Mouse (Mus musculus): ENCODE results near the gene Hsd11b2. TPM values are rescaled to one million over a fixed set of nuclear protein-coding genes. Genes with fewer than 3 reads are reported as not detected.

Gene Hsd11b2
- total and polyA plus RNA-seq, 2 experiments from 2014 or later: 0.18 TPM; not detected in 1

DNA sequence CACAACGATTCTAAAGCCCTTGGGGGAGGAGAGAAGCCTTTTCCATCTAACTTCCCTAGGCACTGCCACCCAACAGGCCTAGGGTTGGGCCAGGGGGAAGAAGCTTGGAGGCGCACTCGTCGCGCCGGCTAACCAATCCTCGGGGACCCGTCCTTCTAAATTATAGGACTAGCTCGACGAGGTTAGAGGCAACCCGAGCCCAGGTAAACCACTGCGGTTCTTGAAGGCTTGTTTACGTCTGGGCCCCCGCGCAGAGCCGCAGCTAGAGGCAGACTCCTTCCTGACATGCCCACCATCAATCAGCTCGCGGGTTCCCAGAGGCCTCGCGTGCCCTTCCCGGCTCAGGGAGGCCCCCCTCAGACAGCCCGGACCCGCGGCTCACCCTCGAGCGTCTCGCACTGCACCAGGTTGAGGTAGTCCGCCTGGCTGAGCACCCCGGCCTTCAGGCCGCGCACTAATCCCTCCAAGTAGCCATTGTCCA is 46.9 kb downstream of the Hsd11b2 start:
- peak; percentile 55 for ATAC-seq (ENCODE audit: insufficient read depth, low read depth)
- Histone ChIP-seq H3K4me1 (ENCODE audit: control insufficient read depth, insufficient read depth) (peaks cover 20% of the 10 kb centered on the region), H3K27ac (ENCODE audit: low read depth) (peak overlapping the region; percentile 77), H3K9ac (replicated peaks; ENCODE audit: low read depth, low read length) (peak overlapping the region; percentile 77), H3K36me3 (replicated peaks; ENCODE audit: control insufficient read depth, insufficient read depth, low read length) (no peaks in the 10 kb centered on the region), H3K4me3 (ENCODE audit: low read depth, low read length) (peak overlapping the region; percentile 68), H3K27me3 (ENCODE audit: control insufficient read depth, insufficient read depth, low read length) (no peaks in the 10 kb centered on the region), H3K4me2 (ENCODE audit: low read depth, low read length) (peak overlapping the region; percentile 92), H3K9me3 (replicated peaks; ENCODE audit: control insufficient read depth, low read length) (no peaks in the 10 kb centered on the region)
- TF ChIP-seq CTCF (IDR thresholded peaks at IDR 0.05; ENCODE audit: low read depth) (no peak), EP300 (IDR thresholded peaks at IDR 0.05; ENCODE audit: low read depth) (no peak)
- DNase-seq (ENCODE audit: low spot score): peak; percentile 28
- under 1% methylated on average over 30 of the region's 31 CpGs for WGBS

DNA sequence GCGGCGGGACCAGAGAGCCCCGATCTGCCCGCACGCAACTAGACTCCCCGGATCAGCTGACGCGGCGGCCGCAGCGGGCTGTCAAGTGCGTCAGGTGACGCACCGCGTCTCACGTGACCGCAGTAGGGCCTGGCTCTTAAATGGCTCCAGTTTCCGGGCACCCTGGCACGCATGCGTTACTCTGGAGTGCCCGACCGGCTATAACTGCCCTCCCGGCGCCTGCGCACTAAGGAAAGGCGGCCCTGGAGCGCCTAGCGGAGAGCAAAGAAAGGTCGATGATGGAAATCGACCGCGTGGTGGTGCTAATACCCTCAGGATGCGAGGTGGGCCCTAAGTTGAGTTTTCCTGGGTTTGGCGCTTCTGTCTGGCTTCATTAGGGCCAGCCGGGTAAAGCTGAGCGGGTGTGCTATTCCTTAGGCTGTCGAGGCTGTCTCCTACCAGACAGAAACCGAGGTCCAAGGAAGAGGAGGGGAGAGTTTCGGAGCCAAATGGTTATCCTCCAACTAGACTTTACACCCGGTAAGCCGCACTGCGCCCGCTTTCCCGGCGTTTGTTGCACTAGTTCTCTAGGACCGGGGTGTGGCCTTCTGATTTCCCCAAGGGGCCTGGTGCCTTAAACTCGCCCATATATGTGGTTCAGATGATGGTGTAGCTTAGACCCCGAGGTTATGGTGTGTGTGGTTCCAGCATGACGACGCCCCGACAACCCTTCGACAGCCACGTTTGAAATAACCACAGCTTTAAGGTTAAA is 47.6 kb downstream of the Hsd11b2 start, which contains the start of gene Atp6v0d1:
Gene Atp6v0d1 (minus strand): TSS at position 96 of the 751 bp plus-strand sequence.
- Histone ChIP-seq H3K27ac (ENCODE audit: low read depth) (peak within 1 kb of the TSS; percentile 77), H3K27me3 (ENCODE audit: control insufficient read depth, insufficient read depth, low read length) (no peaks in the 10 kb centered on the region), H3K4me1 (ENCODE audit: control insufficient read depth, insufficient read depth) (peaks cover 20% of the 10 kb centered on the region), H3K4me2 (ENCODE audit: low read depth, low read length) (peak within 1 kb of the TSS; percentile 92), H3K9me3 (replicated peaks; ENCODE audit: control insufficient read depth, low read length) (no peaks in the 10 kb centered on the region), H3K36me3 (replicated peaks; ENCODE audit: control insufficient read depth, insufficient read depth, low read length) (no peaks in the 10 kb centered on the region), H3K4me3 (ENCODE audit: low read depth, low read length) (peak within 1 kb of the TSS; percentile 68), H3K9ac (replicated peaks; ENCODE audit: low read depth, low read length) (peak within 1 kb of the TSS; percentile 77)
- under 1% methylated on average over 53 of the region's 53 CpGs for WGBS
- TF ChIP-seq EP300 (IDR thresholded peaks at IDR 0.05; ENCODE audit: low read depth) (peak; percentile 59), CTCF (IDR thresholded peaks at IDR 0.05; ENCODE audit: low read depth) (peak; percentile 89)
- ATAC-seq (ENCODE audit: insufficient read depth, low read depth) (peak; percentile 98), DNase-seq (ENCODE audit: low spot score) (peak; percentile 99)

DNA sequence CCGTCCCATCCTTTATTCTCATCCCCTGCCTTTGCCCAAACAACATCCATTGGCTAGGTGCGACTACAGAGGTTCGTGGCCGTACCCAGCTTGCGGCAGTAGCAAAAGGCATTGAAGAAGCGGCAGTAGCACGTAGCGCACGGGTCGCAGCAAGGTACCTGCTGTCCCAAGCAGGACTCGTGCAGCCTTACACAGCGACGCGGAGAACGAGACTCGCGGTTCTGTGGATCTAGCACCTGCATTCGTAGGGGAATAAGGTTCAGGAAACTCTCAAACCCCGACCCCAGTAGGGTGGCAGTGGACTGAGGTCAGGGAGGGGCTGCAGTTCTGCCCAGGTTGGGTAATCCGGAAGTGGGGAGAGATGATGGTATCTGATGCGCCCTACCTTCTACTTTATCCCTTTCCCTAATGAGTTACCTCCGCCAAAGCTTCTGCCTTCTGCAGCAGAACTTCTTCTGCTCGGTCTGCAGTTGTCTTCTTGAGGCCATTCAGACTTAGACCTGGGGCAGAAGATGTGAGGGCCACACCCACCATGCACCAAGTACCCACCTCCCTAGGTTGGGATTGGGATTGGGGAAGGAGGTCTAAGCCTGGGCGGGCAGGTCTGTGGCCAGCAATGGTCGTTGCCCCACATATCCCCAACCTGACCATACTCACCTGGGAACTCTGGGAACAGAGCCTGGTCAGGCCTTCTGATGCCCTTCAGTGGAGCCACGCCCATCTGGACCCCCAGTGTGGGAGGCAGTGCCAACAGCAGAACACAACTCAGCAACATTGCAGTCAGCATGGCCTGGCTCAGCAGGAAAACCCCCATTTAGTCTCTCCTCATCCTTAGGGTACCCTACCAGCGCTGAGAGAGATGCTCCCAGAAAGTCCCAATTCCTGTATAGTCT is 48.4 kb downstream of the Hsd11b2 start:
- Histone ChIP-seq H3K4me2 (ENCODE audit: low read depth, low read length) (peak overlapping the region; percentile 86), H3K4me3 (ENCODE audit: low read depth, low read length) (peak overlapping the region; percentile 68), H3K9me3 (replicated peaks; ENCODE audit: control insufficient read depth, low read length) (no peaks in the 10 kb centered on the region), H3K9ac (replicated peaks; ENCODE audit: low read depth, low read length) (peak overlapping the region; percentile 60), H3K4me1 (ENCODE audit: control insufficient read depth, insufficient read depth) (peaks cover 20% of the 10 kb centered on the region), H3K36me3 (replicated peaks; ENCODE audit: control insufficient read depth, insufficient read depth, low read length) (no peaks in the 10 kb centered on the region), H3K27ac (ENCODE audit: low read depth) (peak overlapping the region; percentile 45; the same call in 1 of the 2 replicates), H3K27me3 (ENCODE audit: control insufficient read depth, insufficient read depth, low read length) (no peaks in the 10 kb centered on the region)
- ATAC-seq (ENCODE audit: insufficient read depth, low read depth) (no peak), DNase-seq (ENCODE audit: low spot score) (no peak)
- 24% methylated on average over 27 of the region's 27 CpGs for WGBS
- no peak for TF ChIP-seq CTCF (IDR thresholded peaks at IDR 0.05; ENCODE audit: low read depth)
- no peak for TF ChIP-seq EP300 (IDR thresholded peaks at IDR 0.05; ENCODE audit: low read depth)

DNA sequence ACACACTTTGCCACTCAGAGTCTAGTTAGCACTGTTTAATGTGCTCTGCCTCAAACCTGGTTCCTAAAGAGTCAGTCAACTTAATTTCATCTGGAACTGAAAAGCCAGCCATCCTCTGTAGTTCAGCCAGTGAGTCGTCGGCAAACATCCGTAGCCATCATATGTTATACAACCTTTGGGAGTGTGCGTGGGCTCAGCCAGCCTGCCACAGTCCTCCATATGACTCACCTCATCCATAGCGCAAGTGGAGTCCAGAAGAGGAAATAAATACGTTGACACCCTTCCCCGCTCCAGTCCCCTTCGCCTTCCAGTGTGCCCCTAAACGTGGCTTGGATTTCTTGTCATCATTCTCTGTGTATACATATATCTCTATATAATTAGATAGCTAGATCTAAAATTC is 53.3 kb downstream of the Hsd11b2 start:
- 87% methylated on average over 9 of the region's 9 CpGs for WGBS

DNA sequence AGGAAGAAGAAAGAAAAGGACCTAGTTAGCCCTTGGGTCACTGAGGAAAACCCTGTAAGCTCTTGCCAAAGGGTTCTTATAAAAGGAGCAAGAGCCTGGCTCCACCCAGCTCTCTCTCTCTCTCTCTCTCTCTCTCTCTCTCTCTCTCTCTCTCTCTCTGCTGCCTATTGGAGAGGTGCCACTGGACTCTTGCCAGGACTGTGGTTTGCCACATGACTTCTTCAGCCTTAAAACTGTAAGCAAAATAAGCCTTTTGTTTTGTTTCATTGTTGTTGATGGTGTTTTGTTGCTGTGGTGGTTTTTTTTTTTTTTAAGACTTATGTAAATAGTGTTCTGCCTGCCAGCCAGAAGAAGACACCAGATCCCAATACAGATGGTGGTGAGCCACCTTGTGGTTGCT is 54.9 kb downstream of the Hsd11b2 start:
- TF ChIP-seq EP300 (IDR thresholded peaks at IDR 0.05; ENCODE audit: low read depth) (no peak), CTCF (IDR thresholded peaks at IDR 0.05; ENCODE audit: low read depth) (no peak)
- Histone ChIP-seq H3K27ac (ENCODE audit: low read depth) (no peak overlapping the region), H3K36me3 (replicated peaks; ENCODE audit: control insufficient read depth, insufficient read depth, low read length) (no peaks in the 10 kb centered on the region), H3K9ac (replicated peaks; ENCODE audit: low read depth, low read length) (no peak overlapping the region), H3K9me3 (replicated peaks; ENCODE audit: control insufficient read depth, low read length) (no peaks in the 10 kb centered on the region), H3K4me3 (ENCODE audit: low read depth, low read length) (no peak overlapping the region), H3K4me1 (ENCODE audit: control insufficient read depth, insufficient read depth) (no peaks in the 10 kb centered on the region), H3K4me2 (ENCODE audit: low read depth, low read length) (no peak overlapping the region), H3K27me3 (ENCODE audit: control insufficient read depth, insufficient read depth, low read length) (no peaks in the 10 kb centered on the region)
- DNase-seq (ENCODE audit: low spot score) (no peak), ATAC-seq (ENCODE audit: insufficient read depth, low read depth) (no peak)

More for the DNA sequence above, 53.3 kb downstream of the Hsd11b2 start:
- no peak overlapping the region for H3K4me2 ChIP-seq (ENCODE audit: low read depth, low read length)
- no peaks in the 10 kb centered on the region for H3K36me3 ChIP-seq (replicated peaks; ENCODE audit: control insufficient read depth, insufficient read depth, low read length)
- H3K27me3 ChIP-seq (ENCODE audit: control insufficient read depth, insufficient read depth, low read length): no peaks in the 10 kb centered on the region
- TF ChIP-seq CTCF (IDR thresholded peaks at IDR 0.05; ENCODE audit: low read depth) (no peak), EP300 (IDR thresholded peaks at IDR 0.05; ENCODE audit: low read depth) (no peak)
- DNase-seq (ENCODE audit: low spot score): no peak
- peaks cover 4% of the 10 kb centered on the region; the same call in 1 of the 2 replicates for H3K4me1 ChIP-seq (ENCODE audit: control insufficient read depth, insufficient read depth)
- no peak overlapping the region for H3K9ac ChIP-seq (replicated peaks; ENCODE audit: low read depth, low read length)
- no peak overlapping the region for H3K27ac ChIP-seq (ENCODE audit: low read depth)
- H3K9me3 ChIP-seq (replicated peaks; ENCODE audit: control insufficient read depth, low read length): no peaks in the 10 kb centered on the region
- H3K4me3 ChIP-seq (ENCODE audit: low read depth, low read length): no peak overlapping the region
- ATAC-seq (ENCODE audit: insufficient read depth, low read depth): no peak

Other genes with a start within 250 kb of the Hsd11b2 start
- gene Hsf4, start 249.0 kb upstream of the Hsd11b2 start, total RNA-seq (2014; rRNA removed; ENCODE audit: low replicate concordance): 2.1 TPM in 1 of 2 replicates, not detected in the other
- 0.34 and 0.43 TPM in 2 replicates for gene Hsf4, start 249.0 kb upstream of the Hsd11b2 start, polyA plus RNA-seq (2015; fragmentation: Nextera tagmentation; extraction: Ambion mirVana)
- 6.8 and 13.2 TPM in 2 replicates for gene Nol3, start 242.6 kb upstream of the Hsd11b2 start, total RNA-seq (2014; rRNA removed; ENCODE audit: low replicate concordance)
- 9.8 and 10.0 TPM in 2 replicates for gene Nol3, start 242.6 kb upstream of the Hsd11b2 start, polyA plus RNA-seq (2015; fragmentation: Nextera tagmentation; extraction: Ambion mirVana)
- 0.43 and 3.5 TPM in 2 replicates for gene 4931428F04Rik, start 228.9 kb upstream of the Hsd11b2 start, total RNA-seq (2014; rRNA removed; ENCODE audit: low replicate concordance)
- 3.3 and 3.5 TPM in 2 replicates for gene 4931428F04Rik, start 228.9 kb upstream of the Hsd11b2 start, polyA plus RNA-seq (2015; fragmentation: Nextera tagmentation; extraction: Ambion mirVana)
- 6.1 and 10.6 TPM in 2 replicates for gene Exoc3l, start 222.7 kb upstream of the Hsd11b2 start, total RNA-seq (2014; rRNA removed; ENCODE audit: low replicate concordance)
- gene Exoc3l, start 222.7 kb upstream of the Hsd11b2 start, polyA plus RNA-seq (2015; fragmentation: Nextera tagmentation; extraction: Ambion mirVana): 9.5 and 9.9 TPM in 2 replicates
- 19.2 and 27.9 TPM in 2 replicates for gene E2f4, start 221.1 kb upstream of the Hsd11b2 start, total RNA-seq (2014; rRNA removed; ENCODE audit: low replicate concordance)
- 21.8 and 22.6 TPM in 2 replicates for gene E2f4, start 221.1 kb upstream of the Hsd11b2 start, polyA plus RNA-seq (2015; fragmentation: Nextera tagmentation; extraction: Ambion mirVana)
- gene Elmo3, start 213.2 kb upstream of the Hsd11b2 start, total RNA-seq (2014; rRNA removed; ENCODE audit: low replicate concordance): 1.4 and 2.2 TPM in 2 replicates
- 1.6 and 1.9 TPM in 2 replicates for gene Elmo3, start 213.2 kb upstream of the Hsd11b2 start, polyA plus RNA-seq (2015; fragmentation: Nextera tagmentation; extraction: Ambion mirVana)
- gene Lrrc29, start 192.5 kb upstream of the Hsd11b2 start, total RNA-seq (2014; rRNA removed; ENCODE audit: low replicate concordance): 4.0 and 5.8 TPM in 2 replicates
- 1.1 and 1.5 TPM in 2 replicates for gene Lrrc29, start 192.5 kb upstream of the Hsd11b2 start, polyA plus RNA-seq (2015; fragmentation: Nextera tagmentation; extraction: Ambion mirVana)
- gene Tmem208, start 192.4 kb upstream of the Hsd11b2 start, total RNA-seq (2014; rRNA removed; ENCODE audit: low replicate concordance): 69.3 and 81.0 TPM in 2 replicates
- gene Tmem208, start 192.4 kb upstream of the Hsd11b2 start, polyA plus RNA-seq (2015; fragmentation: Nextera tagmentation; extraction: Ambion mirVana): 66.2 and 68.9 TPM in 2 replicates
- gene Fhod1, start 170.8 kb upstream of the Hsd11b2 start, total RNA-seq (2014; rRNA removed; ENCODE audit: low replicate concordance): 6.4 and 6.9 TPM in 2 replicates
- 0.70 and 0.72 TPM in 2 replicates for gene Fhod1, start 170.8 kb upstream of the Hsd11b2 start, polyA plus RNA-seq (2015; fragmentation: Nextera tagmentation; extraction: Ambion mirVana)
- 1.2 and 3.9 TPM in 2 replicates for gene Slc9a5, start 169.9 kb upstream of the Hsd11b2 start, total RNA-seq (2014; rRNA removed; ENCODE audit: low replicate concordance)
- gene Slc9a5, start 169.9 kb upstream of the Hsd11b2 start, polyA plus RNA-seq (2015; fragmentation: Nextera tagmentation; extraction: Ambion mirVana): 0.27 and 0.41 TPM in 2 replicates
- not detected in 2 replicates for gene Plekhg4, start 145.5 kb upstream of the Hsd11b2 start, total RNA-seq (2014; rRNA removed; ENCODE audit: low replicate concordance)
- gene Plekhg4, start 145.5 kb upstream of the Hsd11b2 start, polyA plus RNA-seq (2015; fragmentation: Nextera tagmentation; extraction: Ambion mirVana): 0.03 and 0.08 TPM in 2 replicates
- not detected in 2 replicates for gene Kctd19, start 105.3 kb upstream of the Hsd11b2 start, total RNA-seq (2014; rRNA removed; ENCODE audit: low replicate concordance)
- gene Kctd19, start 105.3 kb upstream of the Hsd11b2 start, polyA plus RNA-seq (2015; fragmentation: Nextera tagmentation; extraction: Ambion mirVana): not detected in 2 replicates
- gene Lrrc36, start 105.2 kb upstream of the Hsd11b2 start, total RNA-seq (2014; rRNA removed; ENCODE audit: low replicate concordance): 0.23 TPM in 1 of 2 replicates, not detected in the other
- gene Lrrc36, start 105.2 kb upstream of the Hsd11b2 start, polyA plus RNA-seq (2015; fragmentation: Nextera tagmentation; extraction: Ambion mirVana): 0.36 and 0.56 TPM in 2 replicates
- gene Tppp3, start 47.2 kb upstream of the Hsd11b2 start, total RNA-seq (2014; rRNA removed; ENCODE audit: low replicate concordance): 12.9 and 19.8 TPM in 2 replicates
- gene Tppp3, start 47.2 kb upstream of the Hsd11b2 start, polyA plus RNA-seq (2015; fragmentation: Nextera tagmentation; extraction: Ambion mirVana): 37.8 and 42.3 TPM in 2 replicates
- 37.8 and 56.2 TPM in 2 replicates for gene Zdhhc1, start 21.9 kb upstream of the Hsd11b2 start, total RNA-seq (2014; rRNA removed; ENCODE audit: low replicate concordance)
- 19.1 TPM in 2 replicates for gene Zdhhc1, start 21.9 kb upstream of the Hsd11b2 start, polyA plus RNA-seq (2015; fragmentation: Nextera tagmentation; extraction: Ambion mirVana)
- gene Atp6v0d1, start 47.3 kb downstream of the Hsd11b2 start, total RNA-seq (2014; rRNA removed; ENCODE audit: low replicate concordance): 52.1 and 60.8 TPM in 2 replicates
- gene Atp6v0d1, start 47.3 kb downstream of the Hsd11b2 start, polyA plus RNA-seq (2015; fragmentation: Nextera tagmentation; extraction: Ambion mirVana): 57.5 and 58.9 TPM in 2 replicates
- gene Ripor1, start 86.5 kb downstream of the Hsd11b2 start, total RNA-seq (2014; rRNA removed; ENCODE audit: low replicate concordance): 10.6 and 15.9 TPM in 2 replicates
- gene Ripor1, start 86.5 kb downstream of the Hsd11b2 start, polyA plus RNA-seq (2015; fragmentation: Nextera tagmentation; extraction: Ambion mirVana): 21.2 and 22.2 TPM in 2 replicates
- 13.7 and 21.3 TPM in 2 replicates for gene Ctcf, start 117.8 kb downstream of the Hsd11b2 start, total RNA-seq (2014; rRNA removed; ENCODE audit: low replicate concordance)
- gene Ctcf, start 117.8 kb downstream of the Hsd11b2 start, polyA plus RNA-seq (2015; fragmentation: Nextera tagmentation; extraction: Ambion mirVana): 42.0 and 42.3 TPM in 2 replicates
- not detected in 2 replicates for gene Agrp, start 118.6 kb downstream of the Hsd11b2 start, total RNA-seq (2014; rRNA removed; ENCODE audit: low replicate concordance)
- gene Agrp, start 118.6 kb downstream of the Hsd11b2 start, polyA plus RNA-seq (2015; fragmentation: Nextera tagmentation; extraction: Ambion mirVana): 0.25 and 0.53 TPM in 2 replicates
- gene Carmil2, start 167.5 kb downstream of the Hsd11b2 start, total RNA-seq (2014; rRNA removed; ENCODE audit: low replicate concordance): 1.3 and 1.4 TPM in 2 replicates
- 0.05 and 0.10 TPM in 2 replicates for gene Carmil2, start 167.5 kb downstream of the Hsd11b2 start, polyA plus RNA-seq (2015; fragmentation: Nextera tagmentation; extraction: Ambion mirVana)
- 8.7 and 12.8 TPM in 2 replicates for gene Acd, start 182.3 kb downstream of the Hsd11b2 start, total RNA-seq (2014; rRNA removed; ENCODE audit: low replicate concordance)
- gene Acd, start 182.3 kb downstream of the Hsd11b2 start, polyA plus RNA-seq (2015; fragmentation: Nextera tagmentation; extraction: Ambion mirVana): 29.1 and 32.1 TPM in 2 replicates
- gene Pard6a, start 182.4 kb downstream of the Hsd11b2 start, total RNA-seq (2014; rRNA removed; ENCODE audit: low replicate concordance): 14.0 and 15.5 TPM in 2 replicates
- 16.7 and 18.5 TPM in 2 replicates for gene Pard6a, start 182.4 kb downstream of the Hsd11b2 start, polyA plus RNA-seq (2015; fragmentation: Nextera tagmentation; extraction: Ambion mirVana)
- not detected in 2 replicates for gene 4933405L10Rik, start 188.9 kb downstream of the Hsd11b2 start, total RNA-seq (2014; rRNA removed; ENCODE audit: low replicate concordance)
- gene 4933405L10Rik, start 188.9 kb downstream of the Hsd11b2 start, polyA plus RNA-seq (2015; fragmentation: Nextera tagmentation; extraction: Ambion mirVana): not detected in 2 replicates
- gene Enkd1, start 189.5 kb downstream of the Hsd11b2 start, total RNA-seq (2014; rRNA removed; ENCODE audit: low replicate concordance): 1.1 and 11.1 TPM in 2 replicates
- 4.0 and 5.9 TPM in 2 replicates for gene Enkd1, start 189.5 kb downstream of the Hsd11b2 start, polyA plus RNA-seq (2015; fragmentation: Nextera tagmentation; extraction: Ambion mirVana)
- gene Gfod2, start 239.9 kb downstream of the Hsd11b2 start, total RNA-seq (2014; rRNA removed; ENCODE audit: low replicate concordance): 2.4 and 5.8 TPM in 2 replicates
- 6.5 and 6.6 TPM in 2 replicates for gene Gfod2, start 239.9 kb downstream of the Hsd11b2 start, polyA plus RNA-seq (2015; fragmentation: Nextera tagmentation; extraction: Ambion mirVana)